Mouse (Mus musculus): ENCODE data around the gene Bhlhb9. TPM values are rescaled to one million over a fixed set of nuclear protein-coding genes. Genes with fewer than 3 reads are reported as not detected.
"Not testable (repeated sequence)": the region's sequence is repeated elsewhere in the genome, so short reads cannot be mapped to it uniquely, and the experiment has no call there.

Bhlhb9 gene
- 53.8 and 55.5 TPM in 2 replicates for polyA plus RNA-seq (2015; fragmentation: Nextera tagmentation; extraction: Ambion mirVana)

DNA sequence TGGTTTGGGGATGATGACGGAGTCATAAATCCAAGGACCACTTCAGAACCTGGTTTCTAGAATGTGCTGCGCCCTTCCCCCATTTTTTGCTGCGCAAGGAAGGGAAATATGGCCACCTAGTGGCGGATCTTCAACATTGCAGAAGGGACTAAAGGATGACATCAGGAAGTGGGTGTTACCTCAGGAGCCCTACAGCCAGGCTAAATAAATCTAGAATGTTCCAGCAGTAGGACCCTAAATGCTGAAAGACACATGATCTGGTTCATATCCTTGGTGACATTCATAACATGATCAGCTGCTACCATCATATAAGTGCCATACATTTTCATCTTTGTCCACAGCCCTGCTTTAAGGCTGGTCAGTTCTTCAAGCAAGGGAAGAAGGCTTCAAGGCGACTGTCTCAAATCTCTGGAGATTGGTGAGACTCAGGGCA lies at the start of gene Bhlhb9:
Bhlhb9 (plus strand) TSS at position 383 of the 433 bp plus-strand sequence.
- H3K27ac ChIP-seq (ENCODE audit: low read length); H3K36me3 ChIP-seq (ENCODE audit: insufficient read depth, low read length); H3K4me1 ChIP-seq (ENCODE audit: insufficient read depth, low read length); ATAC-seq (ENCODE audit: low FRiP score, low TSS enrichment); H3K9me3 ChIP-seq (ENCODE audit: low read length); H3K27me3 ChIP-seq (ENCODE audit: insufficient read depth, low read length): not testable (repeated sequence)
- H3K4me2 ChIP-seq (replicated peaks; ENCODE audit: low read depth, low read length), result peak within 1 kb of the TSS; percentile 53
- peak within 1 kb of the TSS; percentile 62 for H3K9ac ChIP-seq (replicated peaks; ENCODE audit: low read length)
- WGBS, result 24% methylated on average over 3 of the region's 5 CpGs
- H3K4me3 ChIP-seq (ENCODE audit: low read length), result peak within 1 kb of the TSS; percentile 58

DNA sequence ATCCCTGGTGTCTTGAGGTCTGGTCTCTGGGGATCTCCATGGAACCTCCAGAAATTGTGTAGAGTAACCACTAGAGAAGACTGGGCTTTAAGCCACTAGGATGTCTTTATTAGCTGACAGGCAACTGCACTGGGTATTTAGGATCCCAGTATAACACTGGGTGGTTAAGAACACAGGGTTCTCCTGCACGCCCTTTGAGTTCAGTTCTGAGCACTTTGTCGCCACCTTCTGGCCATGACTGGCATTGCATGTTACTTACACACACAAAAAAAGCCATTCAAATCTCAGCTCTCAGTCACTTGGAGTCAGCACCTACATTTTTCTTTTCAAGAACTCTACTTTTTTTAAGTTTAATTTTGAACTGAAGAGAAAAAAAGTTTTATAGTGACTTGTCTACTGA lies 44.6 kb upstream of the Bhlhb9 start:
- Histone ChIP-seq H3K9ac (replicated peaks; ENCODE audit: low read length) (no peak overlapping the region), H3K4me1 (ENCODE audit: insufficient read depth, low read length) (no peaks in the 10 kb centered on the region), H3K9me3 (ENCODE audit: low read length) (no peaks in the 10 kb centered on the region), H3K36me3 (ENCODE audit: insufficient read depth, low read length) (no peaks in the 10 kb centered on the region), H3K27me3 (ENCODE audit: insufficient read depth, low read length) (no peaks in the 10 kb centered on the region), H3K27ac (ENCODE audit: low read length) (no peak overlapping the region), H3K4me2 (replicated peaks; ENCODE audit: low read depth, low read length) (no peak overlapping the region), H3K4me3 (ENCODE audit: low read length) (no peak overlapping the region)
- peak; percentile 57 for ATAC-seq (ENCODE audit: low FRiP score, low TSS enrichment)
- WGBS, result 5% methylated on average over 2 of the region's 2 CpGs

DNA sequence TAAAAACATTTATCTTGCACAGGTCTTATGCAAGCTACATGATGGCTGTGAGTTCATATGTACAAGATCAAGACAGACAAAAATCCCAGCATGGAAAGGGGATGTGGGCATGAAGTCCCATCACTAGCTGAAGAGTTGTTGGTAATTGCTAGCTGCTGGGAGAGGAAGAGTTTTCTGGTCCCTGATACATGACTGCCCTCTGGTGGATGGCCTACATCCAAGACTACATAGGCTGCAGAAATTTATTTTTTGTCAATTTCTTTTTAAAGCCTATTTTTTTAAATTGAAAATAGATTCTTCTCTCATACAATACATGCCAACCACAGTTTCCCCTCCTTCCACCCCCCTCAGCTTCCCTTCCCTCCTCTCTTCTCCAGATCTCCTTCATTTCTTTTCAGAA lies 35.7 kb upstream of the Bhlhb9 start:
- Histone ChIP-seq H3K9ac (replicated peaks; ENCODE audit: low read length) (no peak overlapping the region), H3K4me3 (ENCODE audit: low read length) (no peak overlapping the region)

DNA sequence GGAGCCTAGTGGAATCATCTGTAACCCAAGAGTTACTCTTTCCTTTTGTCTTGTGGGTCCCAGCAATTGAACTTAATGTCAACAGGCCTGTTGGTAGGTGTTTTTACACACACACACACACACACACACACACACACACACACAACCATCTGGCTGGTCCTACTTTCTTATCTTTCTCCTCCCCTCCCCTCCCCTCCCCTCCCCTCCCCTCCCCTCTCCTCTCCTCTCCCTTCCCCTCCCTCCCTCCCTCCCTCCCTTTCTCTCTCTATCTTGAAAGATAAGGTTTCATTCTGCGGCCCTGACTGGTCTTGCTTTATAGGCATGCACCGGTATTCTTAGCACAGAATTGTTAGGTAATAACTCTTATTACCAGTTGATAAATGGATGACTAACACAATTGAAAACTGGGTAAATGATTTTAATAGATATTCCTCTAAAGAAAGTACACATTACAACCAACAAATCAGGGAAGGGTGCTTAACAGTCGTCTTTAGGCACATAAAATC lies 29.3 kb upstream of the Bhlhb9 start:
- 55% methylated on average over 2 of the region's 3 CpGs for WGBS
- no peak for ATAC-seq (ENCODE audit: low FRiP score, low TSS enrichment)

More for the DNA sequence above, 35.7 kb upstream of the Bhlhb9 start:
- ATAC-seq (ENCODE audit: low FRiP score, low TSS enrichment), result no peak
- no peak overlapping the region for H3K4me2 ChIP-seq (replicated peaks; ENCODE audit: low read depth, low read length)
- no peaks in the 10 kb centered on the region for H3K4me1 ChIP-seq (ENCODE audit: insufficient read depth, low read length)
- H3K9me3 ChIP-seq (ENCODE audit: low read length), result no peaks in the 10 kb centered on the region
- no peak overlapping the region for H3K27ac ChIP-seq (ENCODE audit: low read length)
- peaks cover 7% of the 10 kb centered on the region; the same call in 1 of the 2 replicates for H3K36me3 ChIP-seq (ENCODE audit: insufficient read depth, low read length)
- no peaks in the 10 kb centered on the region; the same call in 1 of the 2 replicates for H3K27me3 ChIP-seq (ENCODE audit: insufficient read depth, low read length)

DNA sequence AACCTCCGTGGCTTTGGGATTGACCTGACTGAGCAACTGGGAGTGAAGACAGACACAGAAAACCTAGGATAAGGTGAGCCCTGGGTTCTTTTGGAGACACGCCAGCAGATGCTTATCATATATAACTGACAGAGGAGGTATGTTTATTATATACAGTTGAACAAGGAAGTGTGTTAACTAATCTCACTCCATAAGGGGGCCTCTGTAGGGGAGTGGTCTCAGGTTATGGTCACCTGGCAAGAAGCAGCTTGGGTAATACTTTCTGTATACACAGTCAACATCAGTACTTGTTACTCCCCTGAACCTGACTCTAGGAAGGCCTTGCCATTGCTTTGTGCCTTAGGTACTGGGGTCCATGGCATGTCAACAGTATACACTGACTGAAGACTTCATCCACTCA lies 28.8 kb upstream of the Bhlhb9 start:
- Histone ChIP-seq H3K4me1 (ENCODE audit: insufficient read depth, low read length) (no peaks in the 10 kb centered on the region), H3K27ac (ENCODE audit: low read length) (no peak overlapping the region), H3K4me3 (ENCODE audit: low read length) (no peak overlapping the region), H3K36me3 (ENCODE audit: insufficient read depth, low read length) (no peaks in the 10 kb centered on the region), H3K4me2 (replicated peaks; ENCODE audit: low read depth, low read length) (no peak overlapping the region), H3K9ac (replicated peaks; ENCODE audit: low read length) (no peak overlapping the region), H3K27me3 (ENCODE audit: insufficient read depth, low read length) (no peaks in the 10 kb centered on the region; the same call in 1 of the 2 replicates), H3K9me3 (ENCODE audit: low read length) (no peaks in the 10 kb centered on the region)
- ATAC-seq (ENCODE audit: low FRiP score, low TSS enrichment), result no peak
- WGBS, result 82% methylated on average over 2 of the region's 2 CpGs

More for the DNA sequence above, 29.3 kb upstream of the Bhlhb9 start:
- no peaks in the 10 kb centered on the region for H3K4me1 ChIP-seq (ENCODE audit: insufficient read depth, low read length)
- H3K9ac ChIP-seq (replicated peaks; ENCODE audit: low read length), result no peak overlapping the region
- no peaks in the 10 kb centered on the region for H3K9me3 ChIP-seq (ENCODE audit: low read length)
- no peak overlapping the region for H3K4me2 ChIP-seq (replicated peaks; ENCODE audit: low read depth, low read length)
- H3K4me3 ChIP-seq (ENCODE audit: low read length), result no peak overlapping the region
- H3K27me3 ChIP-seq (ENCODE audit: insufficient read depth, low read length), result no peaks in the 10 kb centered on the region; the same call in 1 of the 2 replicates
- no peak overlapping the region for H3K27ac ChIP-seq (ENCODE audit: low read length)
- no peaks in the 10 kb centered on the region for H3K36me3 ChIP-seq (ENCODE audit: insufficient read depth, low read length)

DNA sequence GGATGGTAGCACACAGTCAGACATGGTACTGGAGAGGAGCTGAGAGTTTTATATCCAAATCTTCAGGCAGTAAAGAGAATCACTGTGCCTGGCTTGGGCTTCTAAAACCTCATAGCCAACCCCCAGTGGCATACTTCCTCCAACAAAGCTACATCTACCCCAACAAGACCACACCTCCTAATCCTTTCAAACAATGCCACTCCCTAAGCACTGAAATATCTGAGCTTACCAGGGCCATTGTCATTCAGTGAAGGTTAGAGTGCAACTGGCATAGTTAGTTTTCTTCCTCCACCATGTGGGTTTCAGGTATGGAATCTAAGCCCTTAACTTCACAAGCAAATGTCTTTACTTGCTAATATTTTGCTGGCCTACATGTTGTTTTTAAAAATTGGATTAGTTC lies 5.9 kb upstream of the Bhlhb9 start:
- no peak overlapping the region for H3K27ac ChIP-seq (ENCODE audit: low read length)
- no peaks in the 10 kb centered on the region for H3K9me3 ChIP-seq (ENCODE audit: low read length)
- no peaks in the 10 kb centered on the region for H3K36me3 ChIP-seq (ENCODE audit: insufficient read depth, low read length)
- no peak overlapping the region for H3K4me3 ChIP-seq (ENCODE audit: low read length)
- ATAC-seq (ENCODE audit: low FRiP score, low TSS enrichment), result no peak
- no peak overlapping the region for H3K4me2 ChIP-seq (replicated peaks; ENCODE audit: low read depth, low read length)
- no peak overlapping the region for H3K9ac ChIP-seq (replicated peaks; ENCODE audit: low read length)
- peaks cover 2% of the 10 kb centered on the region; the same call in 1 of the 2 replicates for H3K27me3 ChIP-seq (ENCODE audit: insufficient read depth, low read length)
- no peaks in the 10 kb centered on the region for H3K4me1 ChIP-seq (ENCODE audit: insufficient read depth, low read length)

DNA sequence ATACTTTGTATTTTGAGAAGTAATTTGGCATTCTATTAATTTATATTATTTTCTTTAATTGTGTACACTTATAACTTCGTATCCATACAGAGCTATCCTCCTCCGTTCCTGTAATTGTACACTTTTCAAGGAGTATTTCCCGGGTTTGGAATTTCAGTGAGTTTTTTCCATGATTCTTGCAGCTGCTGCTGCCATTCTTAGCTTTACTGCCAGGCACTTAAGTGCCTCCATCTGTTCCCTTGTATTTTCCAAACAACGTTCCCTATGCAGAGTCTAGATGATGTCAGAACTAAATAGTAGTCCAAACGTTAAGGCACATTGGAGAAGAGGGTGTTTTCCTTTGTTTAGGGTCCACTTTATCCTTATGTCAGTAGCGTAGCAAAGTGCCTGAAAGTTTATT lies 5.1 kb upstream of the Bhlhb9 start:
- Histone ChIP-seq H3K4me3 (ENCODE audit: low read length) (no peak overlapping the region), H3K9ac (replicated peaks; ENCODE audit: low read length) (no peak overlapping the region), H3K27ac (ENCODE audit: low read length) (no peak overlapping the region), H3K9me3 (ENCODE audit: low read length) (no peaks in the 10 kb centered on the region), H3K4me2 (replicated peaks; ENCODE audit: low read depth, low read length) (no peak overlapping the region), H3K36me3 (ENCODE audit: insufficient read depth, low read length) (no peaks in the 10 kb centered on the region), H3K27me3 (ENCODE audit: insufficient read depth, low read length) (peaks cover 2% of the 10 kb centered on the region; the same call in 1 of the 2 replicates), H3K4me1 (ENCODE audit: insufficient read depth, low read length) (no peaks in the 10 kb centered on the region)
- 73% methylated on average over 6 of the region's 6 CpGs for WGBS
- ATAC-seq (ENCODE audit: low FRiP score, low TSS enrichment), result no peak

DNA sequence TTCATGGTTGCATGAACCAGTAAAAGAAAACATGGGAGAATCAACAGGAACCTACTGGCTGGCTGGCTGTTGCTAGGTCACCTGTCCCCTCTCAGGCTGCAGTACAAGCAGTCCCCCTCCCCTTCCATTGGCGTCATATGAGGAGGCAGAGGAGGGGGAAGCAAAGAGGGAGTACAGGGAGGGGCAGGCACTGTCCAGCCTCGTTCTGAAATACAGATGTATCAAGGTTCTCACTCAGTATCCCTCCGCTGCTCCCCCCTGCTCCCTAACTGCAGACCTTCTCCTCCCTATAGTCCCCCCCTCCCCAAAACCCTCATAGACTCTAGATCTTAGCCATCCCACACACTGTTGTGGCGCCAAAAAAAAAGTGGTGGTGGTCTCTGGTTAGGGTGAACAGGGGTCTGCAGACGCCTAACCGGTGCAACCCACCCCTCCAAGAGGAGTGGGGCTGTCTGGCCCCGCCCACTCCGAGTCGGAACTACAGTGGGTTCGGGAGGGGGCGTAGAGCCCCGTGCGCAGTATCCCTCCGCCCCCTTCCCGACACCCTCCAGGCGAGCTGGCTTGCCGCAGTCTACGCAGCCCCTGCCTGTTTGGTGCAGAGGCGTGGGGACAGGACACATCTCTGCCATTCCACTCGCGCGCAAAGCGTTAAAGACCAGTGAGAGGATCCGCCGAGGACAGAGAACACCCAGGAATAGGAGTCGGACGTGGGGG lies 1.6 kb upstream of the Bhlhb9 start:
- H3K9me3 ChIP-seq (ENCODE audit: low read length); H3K27me3 ChIP-seq (ENCODE audit: insufficient read depth, low read length); H3K36me3 ChIP-seq (ENCODE audit: insufficient read depth, low read length); H3K4me1 ChIP-seq (ENCODE audit: insufficient read depth, low read length); H3K27ac ChIP-seq (ENCODE audit: low read length): not testable (repeated sequence)
- ATAC-seq (ENCODE audit: low FRiP score, low TSS enrichment), result peak; percentile 91
- H3K4me3 ChIP-seq (ENCODE audit: low read length), result peak overlapping the region; percentile 58
- H3K9ac ChIP-seq (replicated peaks; ENCODE audit: low read length), result peak overlapping the region; percentile 62
- WGBS, result 35% methylated on average over 25 of the region's 27 CpGs
- H3K4me2 ChIP-seq (replicated peaks; ENCODE audit: low read depth, low read length), result peak overlapping the region; percentile 53

DNA sequence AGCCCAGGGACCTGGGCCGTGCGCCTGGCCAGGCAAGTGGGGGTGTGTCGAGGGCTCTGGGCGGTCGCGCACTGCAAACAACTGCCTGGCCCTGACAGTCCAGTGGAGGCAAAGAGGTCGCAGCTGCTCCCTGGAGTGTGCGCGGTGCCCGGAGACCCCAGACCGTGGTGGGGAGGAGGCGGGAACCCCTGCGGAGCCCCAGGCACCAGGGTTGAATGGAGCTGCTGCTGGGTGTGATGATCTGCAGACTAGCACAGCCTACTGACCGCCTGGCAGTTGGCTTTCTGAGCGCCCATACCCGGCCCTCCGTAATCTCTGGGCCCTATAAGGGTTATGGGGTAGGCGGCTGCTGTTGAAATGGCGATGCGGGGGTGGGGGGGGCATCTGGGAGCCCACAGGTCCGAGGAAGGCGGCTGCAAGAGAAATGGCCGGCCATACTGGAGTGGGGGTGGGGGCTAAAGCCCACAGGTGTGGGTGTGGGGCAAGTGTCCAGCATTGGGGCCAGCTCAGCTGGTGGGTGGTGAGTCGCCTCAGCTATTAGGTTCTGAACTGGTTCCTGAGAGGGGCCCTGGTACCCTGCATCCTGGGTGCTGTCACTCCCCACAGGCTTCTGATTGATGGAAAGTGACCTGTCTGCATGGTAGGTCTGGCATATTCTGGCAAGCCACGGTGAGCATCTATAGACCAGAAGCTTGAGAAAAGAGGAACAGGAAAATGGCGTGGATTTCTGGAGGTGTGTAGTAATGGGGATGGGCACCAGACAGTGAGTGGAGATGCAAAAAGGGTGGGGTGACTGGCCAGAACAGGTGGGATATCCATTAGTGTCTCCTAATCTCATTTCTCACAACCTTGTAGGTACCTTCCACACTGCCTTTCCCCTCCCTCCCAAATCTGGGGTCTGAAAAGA lies 836 bp upstream of the Bhlhb9 start:
- peak overlapping the region; percentile 53 for H3K4me2 ChIP-seq (replicated peaks; ENCODE audit: low read depth, low read length)
- peak overlapping the region; percentile 62 for H3K9ac ChIP-seq (replicated peaks; ENCODE audit: low read length)
- WGBS, result 32% methylated on average over 18 of the region's 26 CpGs
- not testable (repeated sequence) for H3K9me3 ChIP-seq (ENCODE audit: low read length); H3K27ac ChIP-seq (ENCODE audit: low read length); H3K36me3 ChIP-seq (ENCODE audit: insufficient read depth, low read length); H3K27me3 ChIP-seq (ENCODE audit: insufficient read depth, low read length); H3K4me1 ChIP-seq (ENCODE audit: insufficient read depth, low read length)
- H3K4me3 ChIP-seq (ENCODE audit: low read length), result peak overlapping the region; percentile 58
- peak; percentile 77 for ATAC-seq (ENCODE audit: low FRiP score, low TSS enrichment)
